19 mouse cellular contexts compared by ENCODE assay signal in the genomic region with DNA sequence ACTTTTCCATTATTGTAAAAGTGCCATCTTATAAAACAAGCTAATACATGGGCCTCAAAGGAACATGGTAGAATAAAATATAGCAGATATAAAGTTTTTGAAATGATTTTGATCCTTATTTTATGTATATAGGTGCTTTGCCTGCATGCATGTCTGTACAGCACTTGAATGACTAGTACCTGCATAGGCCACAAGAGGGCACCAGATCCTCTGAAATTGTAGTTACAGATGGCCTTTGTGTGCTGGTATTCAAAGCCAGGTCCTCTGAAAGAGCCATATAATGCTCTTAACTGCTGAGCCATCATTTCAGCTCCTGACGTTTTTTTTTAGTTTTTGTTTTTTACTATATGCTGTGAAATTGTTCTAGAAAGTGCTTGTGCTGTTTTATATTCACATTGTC. TPM values are rescaled to one million over a fixed set of nuclear protein-coding genes. Genes with fewer than 3 reads are reported as not detected.
DNase-seq lines count a peak whose midpoint lies in the region; ATAC-seq and TF ChIP-seq lines count a peak whose summit lies in the region.
"Had no signal": no experiment of that assay in that cellular context is flagged by ENCODE, and none has a peak within 500 bp of the region (broad histone marks: within the 10 kb centered on the region; RNA-seq: fewer than 3 reads in every experiment).

No protein-coding gene starts in this region.

- CTCF ChIA-PET in Patski (lab: Charles Lee) = interaction anchor here (2.2 kb wide), 1 partner anchor 19 kb away, joined by 4 read pairs; no protein-coding TSS in a partner anchor

- POLR2A ChIA-PET in Patski (lab: Charles Lee) = interaction anchor here (0.7 to 1.1 kb wide), 2 partner anchors 19 to 592 kb away, joined by 3 to 4 read pairs; no protein-coding TSS in a partner anchor

- no peak for TF ChIP-seq EP300 in stomach, postnatal 0 days (optimal IDR thresholded peaks at IDR 0.05)

- no peak overlapping the region for H3K4me3 ChIP-seq in left cerebral cortex, adult 2 months
- H3K4me3 ChIP-seq in stomach, postnatal 0 days (ENCODE audit: low read depth, low read length) = no peak overlapping the region
- H3K4me3 ChIP-seq: heart, embryonic 12.5 days; hindbrain, embryonic 12.5 days; limb, embryonic 12.5 days; liver, embryonic 15.5 days; midbrain, embryonic 15.5 days; myocyte had no signal

- H3K27ac ChIP-seq in left cerebral cortex, adult 2 months = no peak overlapping the region
- H3K27ac ChIP-seq in stomach, postnatal 0 days (replicated peaks) = no peak overlapping the region
- H3K27ac ChIP-seq: hindbrain, embryonic 12.5 days; limb, embryonic 12.5 days; liver, embryonic 15.5 days; midbrain, embryonic 15.5 days had no signal

- no peak for ATAC-seq in Patski
- no peak for ATAC-seq in stomach, postnatal 0 days (ENCODE audit: low FRiP score, low TSS enrichment)
- ATAC-seq: forebrain, embryonic 16.5 days; midbrain, embryonic 15.5 days had no signal

- intact Hi-C loops in left cerebral cortex, adult 2 months (cut with DNase I) = no loop called here
- intact Hi-C loops in left cerebral cortex, postnatal 10 days (cut with DNase I) = no loop called here

- no peaks in the 10 kb centered on the region for H3K36me3 ChIP-seq in stomach, postnatal 0 days (ENCODE audit: control insufficient read depth, insufficient read depth, low read length)
- H3K36me3 ChIP-seq: heart, embryonic 12.5 days; hindbrain, embryonic 12.5 days; limb, embryonic 12.5 days; liver, embryonic 15.5 days; midbrain, embryonic 15.5 days had no signal

- no peak for DNase-seq in left cerebral cortex, adult 2 months (ENCODE audit: extremely low spot score in 1 of 2, low spot score in 2 of 2)
- DNase-seq in left cerebral cortex, postnatal 10 days (ENCODE audit: extremely low spot score in 1 of 2, low spot score in 2 of 2) = no peak
- DNase-seq in thymus, postnatal 25 days = peak; percentile 2
- no peak for DNase-seq in thymus, postnatal 0 days (ENCODE audit: low spot score)
- no peak for DNase-seq in Patski (ENCODE audit: low read depth, low spot score)
- no peak for DNase-seq in stomach, postnatal 0 days (ENCODE audit: low spot score)
- DNase-seq in adrenal gland, adult (ENCODE audit: inconsistent age in 2 of 2, low spot score in 1 of 2) = no peak
- DNase-seq: adrenal gland, postnatal 10 days; cerebellum, adult 11 months; heart, postnatal 14 days; kidney, postnatal 36 days; right cerebral cortex, postnatal 4 days had no signal

- no peak overlapping the region for H3K9ac ChIP-seq in stomach, postnatal 0 days (ENCODE audit: low read length)
- H3K9ac ChIP-seq: heart, embryonic 12.5 days; hindbrain, embryonic 12.5 days; limb, embryonic 12.5 days; liver, embryonic 15.5 days; midbrain, embryonic 15.5 days had no signal

- TF ChIP-seq CTCF in left cerebral cortex, adult 2 months (IDR thresholded peaks at IDR 0.05) = peak; percentile 10
- peak; percentile 37 for TF ChIP-seq CTCF in Patski (IDR thresholded peaks at IDR 0.05)
- peak; percentile 16; the same call in 1 of the 2 replicates for TF ChIP-seq CTCF in stomach, postnatal 0 days (IDR thresholded peaks at IDR 0.05; ENCODE audit: low read depth)

- in situ Hi-C loops in Patski (cut with MboI; ENCODE audit: low pct_unique_long_range_greater_than_20kb) = no loop called here

- WGBS in stomach, postnatal 0 days = 80% methylated on average over 1 of the region's 1 CpGs

- H3K4me1 ChIP-seq in stomach, postnatal 0 days (replicated peaks; ENCODE audit: control insufficient read depth, insufficient read depth) = no peaks in the 10 kb centered on the region
- H3K4me1 ChIP-seq: heart, embryonic 12.5 days; hindbrain, embryonic 12.5 days; limb, embryonic 12.5 days; liver, embryonic 15.5 days; midbrain, embryonic 15.5 days had no signal

- no peaks in the 10 kb centered on the region for H3K9me3 ChIP-seq in stomach, postnatal 0 days (ENCODE audit: control insufficient read depth, low read length)
- H3K9me3 ChIP-seq: heart, embryonic 12.5 days; hindbrain, embryonic 12.5 days; limb, embryonic 12.5 days; liver, embryonic 15.5 days; midbrain, embryonic 15.5 days had no signal

- H3K4me2 ChIP-seq in stomach, postnatal 0 days (replicated peaks; ENCODE audit: low read depth) = no peak overlapping the region
- H3K4me2 ChIP-seq: heart, embryonic 12.5 days; hindbrain, embryonic 12.5 days; limb, embryonic 12.5 days; liver, embryonic 15.5 days; midbrain, embryonic 15.5 days had no signal

- H3K27me3 ChIP-seq in Patski = peaks cover 8% of the 10 kb centered on the region
- no peaks in the 10 kb centered on the region for H3K27me3 ChIP-seq in stomach, postnatal 0 days (ENCODE audit: control insufficient read depth, insufficient read depth, low read length)
- H3K27me3 ChIP-seq: heart, embryonic 12.5 days; hindbrain, embryonic 12.5 days; limb, embryonic 12.5 days; liver, embryonic 15.5 days; midbrain, embryonic 15.5 days had no signal

RNA-seq across cellular contexts. Expression of a gene that starts 39.1 kb away (rescaled TPM):
- total RNA-seq in left cerebral cortex, adult 2 months (2021) = 10 to 100 TPM; 39.6 to 44.7 TPM
- total RNA-seq in left cerebral cortex, postnatal 10 days (2021) = 10 to 100 TPM; 27.3 to 27.5 TPM
- polyA plus RNA-seq in thymus, postnatal 0 days (2015; fragmentation: Nextera tagmentation; extraction: Ambion mirVana) = 70.9 and 72.2 TPM in 2 replicates
- 54.1 TPM for polyA plus RNA-seq in Patski (2021)
- 37.4 and 39.5 TPM in 2 replicates for polyA plus RNA-seq in stomach, postnatal 0 days (2015; fragmentation: Nextera tagmentation; extraction: Ambion mirVana)
